Mouse (Mus musculus) induced T-regulatory cell, adult 2 months (primary cell): ENCODE measurements around the gene Rps6kc1.
"Not testable (repeated sequence)": the region's sequence is repeated elsewhere in the genome, so short reads cannot be mapped to it uniquely, and the experiment has no call there.

Experiments used
- DNase-seq: peaks from one replicate; pipeline ENCODE4 v3.0.0-alpha.2; 2012; ENCODE audit warnings: low read depth

Rps6kc1 gene

GRCm38 (mm10) chr1:190911415-190912123 lies at the start of gene Rps6kc1:
TSS of gene Rps6kc1 (minus strand) at chr1:190911770.
- peak; percentile 76 for DNase-seq

- DNase-seq = no peak
Observed at GRCm38 (mm10) chr1:190958821-190959220, 47.3 kb upstream of the Rps6kc1 start.

- no peak for DNase-seq
Observed at GRCm38 (mm10) chr1:190953009-190953408, 41.4 kb upstream of the Rps6kc1 start.

GRCm38 (mm10) chr1:190951014-190951413 lies 39.4 kb upstream of the Rps6kc1 start:
- no peak for DNase-seq

GRCm38 (mm10) chr1:190948846-190949245 lies 37.3 kb upstream of the Rps6kc1 start:
- no peak for DNase-seq

- no peak for DNase-seq
Observed at GRCm38 (mm10) chr1:190948439-190948838, 36.9 kb upstream of the Rps6kc1 start.

GRCm38 (mm10) chr1:190947986-190948385 lies 36.4 kb upstream of the Rps6kc1 start:
- DNase-seq = no peak

- DNase-seq = peak; percentile 71
Observed at GRCm38 (mm10) chr1:190944109-190944760, 32.7 kb upstream of the Rps6kc1 start.

- no peak for DNase-seq
Observed at GRCm38 (mm10) chr1:190939803-190940202, 28.2 kb upstream of the Rps6kc1 start.

GRCm38 (mm10) chr1:190930181-190930580 lies 18.6 kb upstream of the Rps6kc1 start:
- no peak for DNase-seq

- peak; percentile 64 for DNase-seq
Observed at GRCm38 (mm10) chr1:190929010-190929695, 17.6 kb upstream of the Rps6kc1 start.

GRCm38 (mm10) chr1:190928370-190929009 lies 16.9 kb upstream of the Rps6kc1 start:
- peak; percentile 99 for DNase-seq

- no peak for DNase-seq
Observed at GRCm38 (mm10) chr1:190927751-190928369, 16.3 kb upstream of the Rps6kc1 start.

GRCm38 (mm10) chr1:190927311-190927710 lies 15.7 kb upstream of the Rps6kc1 start:
- peak; percentile 14 for DNase-seq

- not testable (repeated sequence) for DNase-seq
Observed at GRCm38 (mm10) chr1:190924812-190925211, 13.2 kb upstream of the Rps6kc1 start, which contains the start of gene Angel2. TSS of gene Angel2 (plus strand) at chr1:190925112.

GRCm38 (mm10) chr1:190919725-190920469 lies 8.3 kb upstream of the Rps6kc1 start:
- no peak for DNase-seq

- no peak for DNase-seq
Observed at GRCm38 (mm10) chr1:190918938-190919337, 7.4 kb upstream of the Rps6kc1 start.

GRCm38 (mm10) chr1:190912623-190913022 lies 1.1 kb upstream of the Rps6kc1 start:
- DNase-seq = peak; percentile 15

GRCm38 (mm10) chr1:190910836-190911235 lies 734 bp downstream of the Rps6kc1 start:
- peak; percentile 4 for DNase-seq

- DNase-seq = no peak
Observed at GRCm38 (mm10) chr1:190904714-190905113, 6.9 kb downstream of the Rps6kc1 start.

GRCm38 (mm10) chr1:190904136-190904535 lies 7.4 kb downstream of the Rps6kc1 start:
- DNase-seq = no peak
